Mouse (Mus musculus) spleen, adult 2 months (tissue): Measurements from ENCODE around the gene Ercc2.

Experiments used
- CTCF ChIP-seq: fragments of 200-500 bp; IDR thresholded peaks from 2 replicates; pipeline ENCODE4 v1.5.1; 2011; ENCODE audit warnings: mild to moderate bottlenecking, inconsistent platforms; ENCODE audit not compliant: insufficient read depth, insufficient read length, insufficient replicate concordance; ENCODE audit errors: extremely low read depth
- POLR2A ChIP-seq: fragments of 200-500 bp; IDR thresholded peaks from 2 replicates; pipeline ENCODE4 v1.6.1; 2011; ENCODE audit warnings: low read depth, low read length, inconsistent platforms

DNA sequence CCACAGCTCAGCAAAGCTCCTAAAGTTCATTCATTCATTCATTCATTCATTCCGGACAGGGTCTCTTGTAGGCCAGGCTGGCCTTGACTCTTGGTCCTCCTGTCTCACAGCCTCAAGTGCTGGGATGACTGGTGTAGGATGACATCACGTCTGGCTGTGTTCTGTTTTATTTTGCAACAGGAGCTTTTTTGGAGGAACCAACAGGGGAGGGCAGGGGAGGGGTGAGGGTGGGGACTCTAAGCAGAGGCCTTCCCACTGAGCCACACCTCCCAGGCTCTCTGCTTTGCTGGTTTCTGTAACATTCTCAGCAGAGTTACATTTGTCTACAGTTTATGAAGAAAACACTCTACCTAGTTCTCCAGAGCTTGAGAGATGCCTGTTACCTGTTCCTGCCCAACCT lies 43.8 kb upstream of the Ercc2 start:
- TF ChIP-seq POLR2A = no peak
- TF ChIP-seq CTCF = no peak
